Mouse (Mus musculus) cerebellum, adult 11 months (tissue): ENCODE measurements around the gene Ufc1.
"Not testable (repeated sequence)": the region's sequence is repeated elsewhere in the genome, so short reads cannot be mapped to it uniquely, and the experiment has no call there.

Source experiments
- DNase-seq: peaks from one replicate; pipeline ENCODE4 v3.0.0; 2022

Gene Ufc1

GRCm38 (mm10) chr1:171241952-171242351 lies 52.9 kb downstream of the Ufc1 start:
- DNase-seq, result not testable (repeated sequence)

GRCm38 (mm10) chr1:171240911-171241310 lies 53.9 kb downstream of the Ufc1 start:
- no peak for DNase-seq

- no peak for DNase-seq
Observed at GRCm38 (mm10) chr1:171239992-171240744, 54.7 kb downstream of the Ufc1 start.
